Mouse (Mus musculus) kidney, adult 9 months (tissue): ENCODE data around the gene Zic1.
A peak's percentile ranks its signal among the peaks of the same experiment; 100 is the strongest.

Source experiments
- DNase-seq: peaks from one replicate; pipeline ENCODE4 v3.0.0; 2022

The Zic1 gene

GRCm38 (mm10) chr9:91366226-91366998 is 802 bp upstream of the Zic1 start:
- no peak for DNase-seq

GRCm38 (mm10) chr9:91364971-91365501 is 574 bp downstream of the Zic1 start:
- no peak for DNase-seq

- DNase-seq, result no peak
Measured at GRCm38 (mm10) chr9:91364127-91364970, 1.3 kb downstream of the Zic1 start.

GRCm38 (mm10) chr9:91363814-91364126 is 1.8 kb downstream of the Zic1 start:
- DNase-seq, result no peak

GRCm38 (mm10) chr9:91363011-91363730 is 2.4 kb downstream of the Zic1 start:
- no peak for DNase-seq

GRCm38 (mm10) chr9:91361856-91362601 is 3.6 kb downstream of the Zic1 start, which contains the start of gene Zic4:
Gene Zic4, plus strand, starts transcription at chr9:91362413.
- DNase-seq, result peak; percentile 32

GRCm38 (mm10) chr9:91361033-91361855 is 4.4 kb downstream of the Zic1 start:
- no peak for DNase-seq

- DNase-seq, result no peak
Measured at GRCm38 (mm10) chr9:91360151-91361032, 5.2 kb downstream of the Zic1 start.

GRCm38 (mm10) chr9:91358851-91359687 is 6.5 kb downstream of the Zic1 start:
- no peak for DNase-seq

GRCm38 (mm10) chr9:91357321-91357720 is 8.3 kb downstream of the Zic1 start:
- DNase-seq, result no peak

- no peak for DNase-seq
Measured at GRCm38 (mm10) chr9:91356353-91356740, 9.3 kb downstream of the Zic1 start.

- DNase-seq, result no peak
Measured at GRCm38 (mm10) chr9:91355629-91356352, 9.8 kb downstream of the Zic1 start.

- no peak for DNase-seq
Measured at GRCm38 (mm10) chr9:91355270-91355589, 10.4 kb downstream of the Zic1 start.

- no peak for DNase-seq
Measured at GRCm38 (mm10) chr9:91354434-91355269, 11.0 kb downstream of the Zic1 start.

GRCm38 (mm10) chr9:91353551-91354433 is 11.8 kb downstream of the Zic1 start:
- DNase-seq, result no peak

GRCm38 (mm10) chr9:91352786-91353185 is 12.8 kb downstream of the Zic1 start:
- DNase-seq, result no peak

GRCm38 (mm10) chr9:91351961-91352411 is 13.6 kb downstream of the Zic1 start:
- DNase-seq, result no peak
